Mouse (Mus musculus) cortical plate, adult 2 months (tissue): ENCODE results near the gene Patj. TPM values are rescaled to one million over a fixed set of nuclear protein-coding genes. Genes with fewer than 3 reads are reported as not detected.
A peak's percentile ranks its signal among the peaks of the same experiment; 100 is the strongest.

ENCODE experiments used
- H3K27ac ChIP-seq: fragments of 200-500 bp; 2 replicates; pipeline ENCODE4 v1.5.1; 2012; ENCODE audit warnings: low read length, control low read depth, inconsistent platforms; ENCODE audit not compliant: insufficient read depth
- H3K4me1 ChIP-seq: fragments of 200-500 bp; 2 replicates; pipeline ENCODE4 v1.6.1; 2011; ENCODE audit warnings: low read length; ENCODE audit not compliant: control insufficient read depth, insufficient read depth
- H3K4me3 ChIP-seq: fragments of 200-500 bp; 2 replicates; pipeline ENCODE4 v1.5.1; 2011; ENCODE audit warnings: mild to moderate bottlenecking, low read length, control low read depth; ENCODE audit not compliant: insufficient read depth
- CTCF ChIP-seq: fragments of 200-500 bp; IDR thresholded peaks from 2 replicates; pipeline ENCODE4 v1.5.1; 2011; ENCODE audit warnings: mild to moderate bottlenecking, control low read depth, low read length; ENCODE audit not compliant: insufficient read depth; ENCODE audit errors: extremely low read depth
- POLR2A ChIP-seq: fragments of 200-500 bp; IDR thresholded peaks from 2 replicates; pipeline ENCODE4 v1.6.1; 2011; ENCODE audit warnings: mild to moderate bottlenecking, low read length, control low read depth; ENCODE audit not compliant: insufficient read depth; ENCODE audit errors: extremely low read depth
- polyA plus RNA-seq: library from polyadenylated mRNA; depleted of rRNA; stranded (reverse); fragments of >200 nt; gene quantifications from 2 replicates; pipeline ENCODE4 v1.2.3, GENCODE M21; 2012

The Patj gene
- polyA plus RNA-seq, 1 experiment: 6.0 TPM

GRCm38 (mm10) chr4:98444437-98445139 lies 49.0 kb downstream of the Patj start:
- TF ChIP-seq POLR2A: no peak
- peak; percentile 67 for TF ChIP-seq CTCF
- Histone ChIP-seq H3K27ac (no peak overlapping the region), H3K4me3 (no peak overlapping the region), H3K4me1 (no peaks in the 10 kb centered on the region)

- Histone ChIP-seq H3K27ac (no peak overlapping the region), H3K4me3 (no peak overlapping the region), H3K4me1 (peaks cover 1% of the 10 kb centered on the region; the same call in 1 of the 2 replicates)
- TF ChIP-seq POLR2A (no peak), CTCF (no peak)
Measured at GRCm38 (mm10) chr4:98449564-98450263, 54.1 kb downstream of the Patj start.

- peaks cover 1% of the 10 kb centered on the region; the same call in 1 of the 2 replicates for H3K4me1 ChIP-seq
- H3K27ac ChIP-seq: no peak overlapping the region
- H3K4me3 ChIP-seq: no peak overlapping the region
- TF ChIP-seq POLR2A: no peak
Measured at GRCm38 (mm10) chr4:98450308-98450707, 54.7 kb downstream of the Patj start.

GRCm38 (mm10) chr4:98450829-98451228 lies 55.2 kb downstream of the Patj start:
- no peak for TF ChIP-seq POLR2A
- TF ChIP-seq CTCF: no peak
- Histone ChIP-seq H3K4me3 (no peak overlapping the region), H3K27ac (no peak overlapping the region), H3K4me1 (peaks cover 1% of the 10 kb centered on the region; the same call in 1 of the 2 replicates)

- Histone ChIP-seq H3K4me1 (peaks cover 1% of the 10 kb centered on the region; the same call in 1 of the 2 replicates), H3K4me3 (no peak overlapping the region), H3K27ac (no peak overlapping the region)
- TF ChIP-seq CTCF: no peak
- TF ChIP-seq POLR2A: no peak
Measured at GRCm38 (mm10) chr4:98451259-98451658, 55.7 kb downstream of the Patj start.

- Histone ChIP-seq H3K4me1 (peaks cover 1% of the 10 kb centered on the region; the same call in 1 of the 2 replicates), H3K27ac (no peak overlapping the region), H3K4me3 (no peak overlapping the region)
- no peak for TF ChIP-seq POLR2A
- TF ChIP-seq CTCF: no peak
Measured at GRCm38 (mm10) chr4:98452725-98453124, 57.1 kb downstream of the Patj start.

- no peak overlapping the region for H3K4me3 ChIP-seq
- no peak overlapping the region for H3K27ac ChIP-seq
- no peak for TF ChIP-seq POLR2A
- no peak for TF ChIP-seq CTCF
- peaks cover 1% of the 10 kb centered on the region; the same call in 1 of the 2 replicates for H3K4me1 ChIP-seq
Measured at GRCm38 (mm10) chr4:98453231-98453630, 57.6 kb downstream of the Patj start.

GRCm38 (mm10) chr4:98455352-98455751 lies 59.8 kb downstream of the Patj start:
- no peak overlapping the region for H3K4me3 ChIP-seq

GRCm38 (mm10) chr4:98455910-98456309 lies 60.3 kb downstream of the Patj start:
- H3K4me1 ChIP-seq: peaks cover 1% of the 10 kb centered on the region; the same call in 1 of the 2 replicates
- no peak for TF ChIP-seq POLR2A
- no peak for TF ChIP-seq CTCF
- H3K4me3 ChIP-seq: no peak overlapping the region
- H3K27ac ChIP-seq: no peak overlapping the region

More at GRCm38 (mm10) chr4:98455352-98455751, 59.8 kb downstream of the Patj start:
- TF ChIP-seq POLR2A (no peak), CTCF (no peak)
- Histone ChIP-seq H3K27ac (no peak overlapping the region), H3K4me1 (peaks cover 1% of the 10 kb centered on the region; the same call in 1 of the 2 replicates)
